Mouse (Mus musculus): ENCODE results near the gene Dgkd.

Dgkd gene

GRCm38 (mm10) chr1:87890960-87891359 lies 37.9 kb downstream of the Dgkd start:
- peak; percentile 1 for DNase-seq

DNA sequence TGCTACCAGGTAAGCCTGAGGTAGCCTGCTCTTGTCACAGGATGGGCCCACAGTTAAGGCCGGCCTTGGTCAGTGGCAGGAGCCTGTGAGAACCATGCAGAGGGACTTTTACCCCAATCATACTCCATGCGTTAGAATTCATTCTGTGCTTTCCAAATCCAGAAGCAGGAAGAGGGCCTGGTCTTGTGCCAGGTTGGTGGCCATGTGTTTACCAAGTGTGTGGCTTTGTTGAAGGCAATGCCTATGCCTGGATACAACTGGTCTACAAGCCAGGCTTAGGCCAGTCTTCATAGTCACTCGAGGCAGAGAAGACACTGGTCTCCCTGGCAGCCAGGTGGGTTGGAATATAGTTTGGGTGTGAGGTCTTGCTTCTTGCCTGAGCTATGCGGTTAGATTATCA lies 38.5 kb downstream of the Dgkd start:
- peak; percentile 39 for DNase-seq

DNA sequence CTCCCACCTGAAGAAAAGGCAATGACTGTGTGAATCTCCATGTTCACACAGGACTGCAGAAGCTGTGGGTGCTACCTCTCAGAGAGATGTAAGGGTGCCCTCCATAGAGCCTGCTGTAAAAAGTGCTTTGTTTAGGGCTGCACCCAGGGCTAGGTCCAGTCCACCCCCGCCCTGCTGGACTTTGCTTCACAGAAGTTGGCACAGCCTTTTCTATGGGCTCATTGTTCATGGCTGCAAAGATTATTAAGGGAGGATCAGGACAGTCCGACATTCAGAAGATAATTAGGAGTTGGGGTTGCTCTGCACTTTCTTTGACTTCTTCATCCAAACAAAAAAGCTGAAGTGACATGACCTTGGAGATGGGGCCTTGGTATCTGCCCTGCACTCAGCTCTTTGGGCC lies 39.4 kb downstream of the Dgkd start:
- no peak for DNase-seq

DNA sequence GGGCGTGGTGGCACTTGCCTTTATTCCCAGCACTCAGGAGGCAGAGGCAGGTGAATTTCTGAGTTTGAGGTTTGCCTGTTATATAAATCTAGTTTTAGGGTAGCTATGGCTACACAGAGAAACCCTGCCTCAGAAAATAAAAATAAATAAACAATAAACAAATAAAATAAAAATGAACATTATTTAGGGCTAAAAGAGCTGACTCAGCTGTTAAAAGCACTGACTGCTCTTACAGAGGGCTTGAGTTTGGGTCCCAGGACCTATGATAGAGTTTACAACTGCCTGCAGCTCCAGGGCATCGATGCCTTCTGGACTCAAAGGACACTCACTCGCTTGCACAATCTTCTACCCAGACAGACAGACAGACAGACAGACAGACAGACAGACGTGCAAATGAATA lies 40.3 kb downstream of the Dgkd start:
- DNase-seq, result no peak

DNA sequence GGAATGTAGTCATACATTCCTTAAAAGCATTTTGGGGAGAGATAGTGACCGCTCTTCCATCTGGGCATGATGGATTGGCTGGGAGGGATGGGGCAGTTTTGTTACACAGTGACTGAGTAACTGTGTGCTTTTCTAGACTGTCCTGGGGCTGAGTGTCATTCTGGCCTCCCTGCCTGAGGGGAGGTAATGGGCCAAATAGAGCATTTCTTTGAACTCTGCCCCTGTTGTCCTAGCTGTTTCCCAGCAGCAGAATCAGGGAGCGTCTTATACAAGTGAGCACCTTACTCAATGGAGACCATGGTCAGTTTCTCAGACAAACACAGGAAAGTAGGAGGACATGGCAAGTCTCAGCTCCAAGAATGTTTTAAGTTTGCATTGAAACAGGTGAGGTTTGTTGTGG lies 43.8 kb downstream of the Dgkd start:
- no peak for DNase-seq

- DNase-seq, result no peak
Observed at GRCm38 (mm10) chr1:87899701-87900100, 46.6 kb downstream of the Dgkd start.

GRCm38 (mm10) chr1:87900979-87901378 lies 47.9 kb downstream of the Dgkd start:
- DNase-seq, result no peak

DNA sequence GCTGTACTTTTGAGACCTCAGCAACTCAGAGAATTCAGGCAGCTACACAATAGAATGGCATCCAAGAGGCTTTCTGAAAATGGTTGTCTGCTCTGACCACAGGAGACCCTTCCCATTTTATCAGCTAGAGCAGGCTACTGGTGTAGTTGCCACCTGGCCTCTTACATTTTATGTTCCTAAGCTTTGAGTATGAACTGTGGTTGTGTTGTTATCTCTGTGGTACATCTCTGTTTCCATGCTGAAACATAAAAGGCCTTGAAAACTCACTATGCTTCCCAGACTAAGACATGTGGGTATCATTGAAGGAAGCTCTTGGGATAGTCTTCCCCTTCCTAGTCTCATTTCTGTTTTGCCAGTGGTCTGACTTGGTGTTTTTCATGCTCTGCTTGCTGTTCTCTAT lies 49.1 kb downstream of the Dgkd start:
- no peak for DNase-seq

DNA sequence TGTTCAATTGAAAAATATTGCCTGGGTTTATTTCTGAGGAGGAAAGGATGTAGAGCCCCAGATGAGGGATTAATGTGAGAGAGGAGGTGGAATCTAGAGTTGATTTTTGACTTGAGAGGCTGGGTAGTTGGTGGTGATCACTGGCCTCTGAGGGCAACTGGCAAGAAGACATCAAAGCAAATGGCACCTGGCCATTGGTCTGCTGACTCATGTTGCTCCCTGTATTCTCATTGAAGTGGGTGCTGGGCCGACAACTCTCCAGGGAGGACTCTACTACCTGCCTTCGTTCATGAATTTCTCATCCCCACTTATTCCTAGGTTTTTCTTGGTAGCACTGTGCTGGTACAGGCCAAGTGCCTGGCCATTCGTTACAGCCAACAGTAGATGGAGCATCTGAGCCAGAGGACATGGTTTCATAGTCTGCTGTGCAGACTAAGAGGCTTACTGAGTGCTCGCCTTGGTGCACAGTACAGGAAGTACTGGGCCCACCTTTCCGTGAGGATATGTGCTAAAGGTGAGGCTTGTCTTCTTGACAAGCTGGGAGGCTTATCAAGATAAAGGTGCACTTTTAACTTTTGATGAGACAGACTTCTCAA lies 53.4 kb downstream of the Dgkd start:
- DNase-seq, result no peak

GRCm38 (mm10) chr1:87908006-87908405 lies 54.9 kb downstream of the Dgkd start:
- DNase-seq, result no peak

- no peak for DNase-seq
Observed at GRCm38 (mm10) chr1:87908736-87909135, 55.6 kb downstream of the Dgkd start.

DNA sequence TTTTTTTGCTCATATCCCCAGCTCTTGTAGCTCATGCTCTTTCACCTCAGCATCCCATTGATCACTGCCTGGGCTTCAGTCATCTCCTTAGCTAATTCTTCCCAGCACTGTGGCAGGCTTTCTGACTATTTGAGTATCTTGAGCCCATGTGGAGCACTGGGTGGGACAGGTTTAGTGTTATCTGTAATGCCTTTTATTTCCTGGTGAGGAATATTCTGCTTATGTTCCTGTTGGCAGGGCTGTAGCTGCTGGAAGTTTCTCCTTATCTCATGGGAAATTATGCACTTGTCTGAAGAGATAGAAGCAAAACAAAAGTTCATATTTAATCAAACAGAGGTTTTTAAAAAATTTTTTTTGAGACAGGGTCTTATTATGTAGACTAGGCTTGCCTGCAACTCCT lies 56.5 kb downstream of the Dgkd start:
- no peak for DNase-seq

DNA sequence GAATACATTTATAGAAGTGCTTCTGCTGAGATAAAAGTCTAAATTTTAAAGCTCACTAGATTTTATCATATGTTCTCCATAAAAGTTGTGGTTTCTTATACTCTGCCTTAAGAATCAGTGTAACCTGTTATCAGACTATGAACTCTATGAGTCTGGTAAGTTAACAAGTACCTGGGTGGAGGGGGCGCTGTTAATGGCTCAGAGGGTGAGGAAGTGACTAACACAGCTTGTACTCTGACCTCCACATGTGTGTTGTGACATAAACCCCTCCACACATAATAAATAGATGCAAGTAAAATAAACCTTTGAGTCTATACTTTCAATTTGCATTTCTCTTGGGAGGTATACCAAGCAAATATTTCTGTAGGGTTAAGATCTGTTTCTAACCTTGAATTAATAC lies 57.3 kb downstream of the Dgkd start:
- no peak for DNase-seq

GRCm38 (mm10) chr1:87913356-87913755 lies 60.3 kb downstream of the Dgkd start:
- no peak for DNase-seq

DNA sequence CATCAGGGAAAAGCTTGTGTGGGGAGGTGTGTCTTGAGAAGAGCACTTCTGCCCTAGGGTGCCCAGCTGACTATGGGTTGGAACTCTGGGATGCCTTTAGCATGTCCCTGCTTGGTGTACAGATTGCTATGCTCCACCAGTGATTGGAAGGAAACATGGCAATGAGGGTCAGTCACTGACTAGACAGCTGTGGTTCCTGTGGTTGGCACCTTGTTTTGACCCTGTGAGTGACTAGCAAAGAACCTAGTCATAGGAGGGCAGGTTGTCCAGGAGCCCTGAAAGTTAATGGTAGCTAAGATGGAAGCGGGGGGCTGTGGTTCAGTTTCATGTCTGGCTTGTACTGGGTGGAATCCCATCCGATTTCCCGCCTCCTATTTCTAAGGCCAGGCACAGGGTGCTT lies 64.3 kb downstream of the Dgkd start:
- no peak for DNase-seq

- DNase-seq, result peak; percentile 89
Observed at GRCm38 (mm10) chr1:87918061-87918460, 65.0 kb downstream of the Dgkd start.

GRCm38 (mm10) chr1:87920056-87920614 lies 67.0 kb downstream of the Dgkd start:
- DNase-seq, result no peak

DNA sequence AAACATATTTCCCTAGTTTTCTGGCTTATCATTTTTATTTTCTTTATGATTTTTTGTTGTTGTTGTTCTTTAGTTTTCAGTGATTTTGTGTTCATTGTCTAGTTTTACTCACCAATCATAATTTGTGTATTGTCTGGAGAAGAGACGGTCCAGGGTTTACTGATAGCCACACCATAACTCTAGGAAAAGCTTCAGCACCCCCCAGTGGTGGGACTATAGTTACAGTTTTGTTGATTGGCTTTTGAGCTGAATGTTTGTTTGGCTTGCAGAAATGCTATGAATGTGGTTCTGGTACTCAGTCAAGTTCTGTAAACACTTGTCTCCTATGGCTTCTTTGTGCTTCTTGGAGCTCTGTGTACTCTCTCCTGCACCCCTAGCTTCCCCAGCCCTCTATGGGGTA lies 69.6 kb downstream of the Dgkd start:
- DNase-seq, result no peak

DNA sequence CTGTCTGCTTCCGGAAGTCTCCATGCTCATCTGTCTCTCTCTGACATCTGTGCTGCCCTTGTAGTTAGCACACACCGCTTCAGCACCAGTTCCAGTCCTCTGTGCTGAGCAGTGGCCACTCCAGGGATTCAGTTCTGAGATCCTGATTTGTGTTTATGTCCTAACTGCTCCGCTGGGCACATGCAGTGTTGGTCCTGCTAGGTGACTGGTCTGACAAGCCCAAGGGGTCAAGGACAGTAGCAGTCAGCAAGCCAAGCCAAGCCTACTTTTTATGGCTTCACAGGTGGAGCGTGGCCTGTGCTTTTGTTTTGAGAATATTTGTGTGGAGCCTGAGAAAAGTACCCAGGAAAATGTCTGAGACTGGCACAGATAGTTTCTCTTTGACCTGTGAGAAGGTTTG lies 71.8 kb downstream of the Dgkd start:
- no peak for DNase-seq

- peak; percentile 79 for DNase-seq
Observed at GRCm38 (mm10) chr1:87929730-87930129, 76.6 kb downstream of the Dgkd start.

DNA sequence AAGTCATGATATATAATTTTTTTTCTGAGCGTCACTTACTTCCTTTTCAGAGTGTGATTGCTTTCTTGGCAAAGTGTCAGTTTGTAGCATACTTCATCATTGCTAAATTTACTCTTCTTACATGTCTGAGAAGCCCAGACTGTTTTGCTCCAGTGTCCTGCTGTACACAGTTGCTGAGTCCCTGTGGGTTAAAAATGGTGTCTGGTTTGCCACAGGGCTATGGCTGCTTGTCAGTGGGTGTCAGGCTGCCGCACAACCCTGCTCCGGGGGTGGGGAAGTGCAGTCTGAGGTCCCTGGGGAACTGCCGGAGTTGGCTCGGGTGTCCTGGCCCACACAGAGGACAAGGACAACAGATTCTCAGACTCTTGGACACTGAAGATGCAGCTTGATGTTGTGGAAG lies 80.0 kb downstream of the Dgkd start:
- no peak for DNase-seq

DNA sequence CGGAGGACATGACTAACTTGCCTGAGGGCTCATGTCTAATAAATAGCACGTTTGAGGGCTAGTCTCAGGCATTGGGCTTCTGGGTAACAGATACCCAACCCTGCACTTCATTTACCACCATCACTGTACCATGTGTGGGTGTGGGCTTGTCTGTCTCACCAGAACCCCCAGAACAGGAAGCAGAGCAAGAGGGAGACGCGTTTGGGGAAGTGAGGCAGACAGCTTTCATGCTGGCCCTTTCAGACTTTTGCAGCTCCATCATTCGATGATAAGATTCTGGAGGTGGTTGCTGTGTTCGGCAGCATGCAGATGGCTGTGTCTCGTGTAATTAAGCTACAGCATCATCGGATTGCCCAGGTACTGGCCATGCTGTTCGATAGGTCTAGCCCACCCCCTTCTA lies 82.0 kb downstream of the Dgkd start:
- no peak for DNase-seq

GRCm38 (mm10) chr1:87935546-87935945 lies 82.5 kb downstream of the Dgkd start:
- no peak for DNase-seq

- DNase-seq, result no peak
Observed at GRCm38 (mm10) chr1:87936075-87936474, 83.0 kb downstream of the Dgkd start.

DNA sequence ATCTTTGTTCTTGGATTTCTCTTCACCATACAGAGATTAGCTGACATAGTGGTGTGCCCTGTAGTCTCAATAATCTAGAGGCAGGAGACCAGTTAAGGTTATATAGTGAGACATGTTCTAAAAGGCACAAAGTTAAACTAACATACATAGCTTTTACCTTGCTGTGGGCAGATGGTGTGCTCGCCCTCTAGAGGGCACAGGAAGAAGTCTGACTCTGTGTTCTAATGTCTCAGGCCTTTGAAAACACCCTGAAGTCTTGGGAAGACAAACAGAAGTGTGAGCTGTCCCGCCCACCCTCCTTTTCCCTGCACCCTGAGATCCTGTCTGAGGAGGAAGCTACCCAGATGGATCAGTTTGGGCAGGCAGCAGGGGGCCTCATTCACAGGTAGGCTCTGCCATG lies 83.4 kb downstream of the Dgkd start:
- no peak for DNase-seq
